Mouse (Mus musculus) urinary bladder, postnatal 4 days (tissue): ENCODE measurements around the gene Arl10.

Source experiments
- DNase-seq, 2 experiments: peaks; one replicate each; pipeline ENCODE4 v3.0.0; 2021 to 2022; ENCODE audit warnings: low spot score in 2 of 2

Gene Arl10

GRCm38 (mm10) chr13:54574854-54575481, at the start of gene Arl10:
Gene Arl10, plus strand, starts transcription at chr13:54575015.
- peak; percentile 77 to 78 for DNase-seq

GRCm38 (mm10) chr13:54527140-54527539, 47.7 kb upstream of the Arl10 start:
- DNase-seq: no peak

GRCm38 (mm10) chr13:54532134-54532533, 42.7 kb upstream of the Arl10 start:
- DNase-seq: no peak

- DNase-seq: no peak
These were observed 26.8 kb upstream of the Arl10 start for GRCm38 (mm10) chr13:54548036-54548435.

GRCm38 (mm10) chr13:54556176-54556575, 18.6 kb upstream of the Arl10 start:
- no peak for DNase-seq

- DNase-seq: no peak
These were observed 18.0 kb upstream of the Arl10 start for GRCm38 (mm10) chr13:54556796-54557195.

- DNase-seq: no peak
These were observed 17.2 kb upstream of the Arl10 start for GRCm38 (mm10) chr13:54557652-54558051.

GRCm38 (mm10) chr13:54559656-54560055, 15.2 kb upstream of the Arl10 start:
- DNase-seq: no peak

- no peak for DNase-seq
These were observed 14.2 kb upstream of the Arl10 start for GRCm38 (mm10) chr13:54560608-54561007.

- no peak for DNase-seq
These were observed 12.3 kb upstream of the Arl10 start for GRCm38 (mm10) chr13:54562562-54562961.

GRCm38 (mm10) chr13:54564232-54565200, 10.3 kb upstream of the Arl10 start:
- DNase-seq: no peak

- DNase-seq: peak; percentile 86 to 93
These were observed 9.6 kb upstream of the Arl10 start, which contains the start of gene 4833439L19Rik for GRCm38 (mm10) chr13:54565201-54565581. Gene 4833439L19Rik, minus strand, starts transcription at chr13:54565435.

GRCm38 (mm10) chr13:54565594-54566345, 9.0 kb upstream of the Arl10 start:
- no peak for DNase-seq

GRCm38 (mm10) chr13:54568380-54568779, 6.4 kb upstream of the Arl10 start:
- DNase-seq: no peak

GRCm38 (mm10) chr13:54569282-54569681, 5.5 kb upstream of the Arl10 start:
- DNase-seq: no peak

GRCm38 (mm10) chr13:54570736-54571135, 4.1 kb upstream of the Arl10 start:
- no peak for DNase-seq

GRCm38 (mm10) chr13:54571637-54572036, 3.2 kb upstream of the Arl10 start:
- no peak for DNase-seq

- no peak for DNase-seq
These were observed 2.2 kb upstream of the Arl10 start for GRCm38 (mm10) chr13:54572621-54573020.

GRCm38 (mm10) chr13:54575489-54575888, 674 bp downstream of the Arl10 start:
- no peak for DNase-seq

- no peak for DNase-seq
These were observed 3.1 kb downstream of the Arl10 start for GRCm38 (mm10) chr13:54577652-54578507.

- no peak for DNase-seq
These were observed 6.6 kb downstream of the Arl10 start for GRCm38 (mm10) chr13:54581385-54581784.
